Mouse (Mus musculus) cerebellum, postnatal 25 days (tissue): ENCODE measurements around the gene 4833439L19Rik.
A peak's percentile ranks its signal among the peaks of the same experiment; 100 is the strongest.

ENCODE experiments used
- DNase-seq, 2 experiments: peaks; one replicate each; pipeline ENCODE4 v3.0.0; 2021; ENCODE audit warnings: mixed read lengths in 2 of 2

Gene 4833439L19Rik

GRCm38 (mm10) chr13:54520221-54520620 is 45.0 kb downstream of the 4833439L19Rik start:
- DNase-seq = peak in 1 of 2 experiments; percentile 30

GRCm38 (mm10) chr13:54505920-54506319 is 59.3 kb downstream of the 4833439L19Rik start:
- DNase-seq = no peak

GRCm38 (mm10) chr13:54504611-54505260 is 60.5 kb downstream of the 4833439L19Rik start:
- DNase-seq = no peak

- DNase-seq = peak; percentile 79 to 80
Observed at GRCm38 (mm10) chr13:54503604-54504521, 61.4 kb downstream of the 4833439L19Rik start, which contains the start of gene Simc1. TSS of gene Simc1 (plus strand) at chr13:54503779.

DNA sequence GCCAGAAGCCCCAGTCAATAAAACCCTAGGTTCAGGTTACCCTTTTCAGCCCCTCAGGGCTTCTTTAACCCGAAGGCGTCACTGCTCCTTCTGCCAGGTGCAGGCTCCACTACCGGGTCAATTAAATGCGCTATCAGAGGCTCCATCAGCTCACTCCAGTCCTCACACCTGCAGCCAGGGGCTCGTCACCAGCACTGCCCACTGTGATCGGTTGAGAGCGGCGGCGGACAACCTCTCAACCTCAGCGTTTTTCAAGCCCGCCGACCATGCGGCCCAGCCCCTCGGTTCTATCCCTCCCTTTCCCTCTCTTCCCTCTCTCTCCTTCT is 62.0 kb downstream of the 4833439L19Rik start:
- DNase-seq = no peak

- no peak for DNase-seq
Observed at GRCm38 (mm10) chr13:54501957-54502690, 63.1 kb downstream of the 4833439L19Rik start.

GRCm38 (mm10) chr13:54501352-54501751 is 63.9 kb downstream of the 4833439L19Rik start:
- DNase-seq = no peak
